Mouse (Mus musculus): Measurements from ENCODE around the gene Krt7. TPM values are rescaled to one million over a fixed set of nuclear protein-coding genes. Genes with fewer than 3 reads are reported as not detected.
A peak's percentile ranks its signal among the peaks of the same experiment; 100 is the strongest.

The Krt7 gene
- polyA plus RNA-seq, 2 experiments = 19.3 to 29.7 TPM

- H3K27ac ChIP-seq (replicated peaks; ENCODE audit: low read depth, low read length) = no peak overlapping the region
- H3K36me3 ChIP-seq (ENCODE audit: control insufficient read depth, insufficient read depth, low read length) = no peaks in the 10 kb centered on the region
- no peak for TF ChIP-seq POLR2A (IDR thresholded peaks at IDR 0.05; ENCODE audit: borderline replicate concordance, extremely low read depth, insufficient read depth, insufficient read length)
- H3K9me3 ChIP-seq (ENCODE audit: control insufficient read depth, low read length) = no peaks in the 10 kb centered on the region
- ATAC-seq (ENCODE audit: low FRiP score, low read depth) (no peak), DNase-seq (ENCODE audit: low spot score) (no peak)
- no peak overlapping the region for H3K4me3 ChIP-seq (replicated peaks; ENCODE audit: low read length)
- peaks cover 20% of the 10 kb centered on the region for H3K4me1 ChIP-seq (ENCODE audit: control insufficient read depth, insufficient read depth, low read length)
- H3K4me2 ChIP-seq (replicated peaks; ENCODE audit: low read depth, low read length, severe bottlenecking) = no peak overlapping the region
- H3K9ac ChIP-seq (ENCODE audit: low read depth, low read length, severe bottlenecking) = no peak overlapping the region
- 72% methylated on average over 7 of the region's 7 CpGs for WGBS
- no peaks in the 10 kb centered on the region for H3K27me3 ChIP-seq (ENCODE audit: control insufficient read depth, insufficient read depth, low read length)
Observed at GRCm38 (mm10) chr15:101372131-101372977, 38.5 kb upstream of the Krt7 start.

DNA sequence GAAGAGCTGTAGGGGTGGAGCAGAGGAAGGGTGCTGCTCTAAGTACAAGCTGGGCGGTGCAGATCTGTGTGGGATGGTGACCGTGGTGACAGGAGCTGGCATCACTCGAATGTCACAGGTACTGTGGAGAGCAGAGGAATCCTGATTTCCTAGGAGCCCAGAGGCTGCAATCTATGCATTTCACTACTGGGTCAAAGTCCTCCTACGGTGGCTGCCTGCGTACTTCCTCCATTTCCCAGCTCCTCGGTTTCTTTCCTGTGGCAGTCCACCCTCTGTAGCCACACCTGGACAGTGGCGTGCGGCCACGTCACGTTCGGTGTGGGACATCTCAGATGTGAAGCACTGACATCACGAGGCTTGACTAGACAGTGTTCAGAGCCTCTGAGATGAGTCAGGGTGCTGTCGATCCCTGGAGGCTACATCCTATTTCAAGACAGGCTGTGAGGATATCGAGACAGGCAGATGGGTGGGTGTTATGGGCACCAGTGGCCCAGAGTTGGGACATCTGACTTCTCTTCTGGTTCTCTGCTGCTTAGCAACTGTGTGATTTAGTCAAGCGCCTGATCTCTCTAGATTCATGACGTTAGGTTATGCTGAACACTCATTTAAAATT lies 37.5 kb upstream of the Krt7 start:
- DNase-seq (ENCODE audit: low spot score) (no peak), ATAC-seq (ENCODE audit: low FRiP score, low read depth) (no peak)
- Histone ChIP-seq H3K4me2 (replicated peaks; ENCODE audit: low read depth, low read length, severe bottlenecking) (no peak overlapping the region), H3K4me1 (ENCODE audit: control insufficient read depth, insufficient read depth, low read length) (peaks cover 20% of the 10 kb centered on the region), H3K9me3 (ENCODE audit: control insufficient read depth, low read length) (no peaks in the 10 kb centered on the region), H3K9ac (ENCODE audit: low read depth, low read length, severe bottlenecking) (no peak overlapping the region), H3K27me3 (ENCODE audit: control insufficient read depth, insufficient read depth, low read length) (no peaks in the 10 kb centered on the region), H3K4me3 (replicated peaks; ENCODE audit: low read length) (no peak overlapping the region), H3K36me3 (ENCODE audit: control insufficient read depth, insufficient read depth, low read length) (no peaks in the 10 kb centered on the region), H3K27ac (replicated peaks; ENCODE audit: low read depth, low read length) (no peak overlapping the region)
- no peak for TF ChIP-seq POLR2A (IDR thresholded peaks at IDR 0.05; ENCODE audit: borderline replicate concordance, extremely low read depth, insufficient read depth, insufficient read length)
- 85% methylated on average over 16 of the region's 16 CpGs for WGBS

DNA sequence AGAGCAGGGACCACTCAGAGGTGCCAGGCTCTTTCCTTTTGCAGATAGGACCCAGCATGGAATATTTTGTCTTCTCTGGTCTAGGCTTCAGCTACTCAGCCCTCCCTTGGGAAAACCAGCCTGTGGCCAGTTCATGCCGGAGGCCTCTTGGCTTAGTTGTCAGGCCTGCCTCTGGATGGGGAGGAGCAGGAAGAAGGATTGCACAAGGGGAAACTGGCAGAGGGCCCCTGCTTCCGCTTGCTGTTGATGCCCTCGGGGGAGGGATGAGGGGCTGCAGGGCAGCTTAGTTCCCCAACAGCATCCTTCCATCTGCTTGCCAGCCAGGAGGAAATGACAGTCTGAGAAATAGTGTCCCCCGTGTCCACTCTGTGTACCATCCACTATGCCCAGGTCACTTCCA lies 36.0 kb upstream of the Krt7 start:
- H3K4me1 ChIP-seq (ENCODE audit: control insufficient read depth, insufficient read depth, low read length) = peaks cover 7% of the 10 kb centered on the region
- WGBS = 41% methylated on average over 4 of the region's 4 CpGs
- ATAC-seq (ENCODE audit: low FRiP score, low read depth) (no peak), DNase-seq (ENCODE audit: low spot score) (peak; percentile 33)
- H3K27me3 ChIP-seq (ENCODE audit: control insufficient read depth, insufficient read depth, low read length) = no peaks in the 10 kb centered on the region
- H3K4me3 ChIP-seq (replicated peaks; ENCODE audit: low read length) = no peak overlapping the region
- no peak overlapping the region for H3K4me2 ChIP-seq (replicated peaks; ENCODE audit: low read depth, low read length, severe bottlenecking)
- no peak for TF ChIP-seq POLR2A (IDR thresholded peaks at IDR 0.05; ENCODE audit: borderline replicate concordance, extremely low read depth, insufficient read depth, insufficient read length)
- H3K9ac ChIP-seq (ENCODE audit: low read depth, low read length, severe bottlenecking) = no peak overlapping the region
- H3K27ac ChIP-seq (replicated peaks; ENCODE audit: low read depth, low read length) = no peak overlapping the region
- H3K36me3 ChIP-seq (ENCODE audit: control insufficient read depth, insufficient read depth, low read length) = no peaks in the 10 kb centered on the region
- no peaks in the 10 kb centered on the region for H3K9me3 ChIP-seq (ENCODE audit: control insufficient read depth, low read length)

DNA sequence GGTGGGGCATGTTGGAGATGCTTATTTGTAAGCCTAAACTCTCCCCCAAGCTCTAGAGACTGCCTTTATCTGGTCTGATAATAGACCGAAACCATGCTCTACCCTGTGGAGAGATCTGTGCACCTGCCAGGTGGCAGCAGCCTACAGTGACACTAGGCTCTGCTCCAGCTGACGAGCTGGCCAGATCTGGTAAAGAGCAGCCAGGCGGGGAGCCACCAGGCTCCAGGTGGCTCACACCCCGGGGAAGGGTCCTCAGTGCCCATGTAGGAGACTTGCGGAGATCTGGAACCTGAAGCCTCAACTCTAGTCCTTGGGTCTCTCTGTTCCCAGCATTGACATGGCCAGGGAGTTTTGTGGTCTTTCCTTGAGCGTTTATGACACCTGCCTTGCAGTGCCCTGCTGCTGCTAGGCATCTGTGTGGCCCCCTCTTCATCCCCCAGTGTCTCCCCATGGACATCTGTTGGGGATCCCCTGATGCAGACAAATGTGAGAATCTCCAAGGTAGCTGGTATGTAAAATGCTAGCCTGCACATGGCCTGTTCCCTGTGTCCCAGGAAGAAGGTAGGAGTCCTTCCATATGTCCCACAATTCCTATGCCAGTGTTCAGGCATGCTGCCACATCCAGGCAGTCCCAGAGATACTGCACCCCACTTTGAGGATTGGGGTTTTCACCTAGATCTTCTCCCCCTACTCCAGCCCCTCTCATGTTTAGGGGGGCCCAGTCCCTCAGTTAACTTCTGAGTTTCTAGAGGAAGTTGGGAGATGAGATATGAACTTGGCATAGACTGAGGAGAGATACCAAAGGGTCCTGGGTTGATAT lies 34.7 kb upstream of the Krt7 start:
- Histone ChIP-seq H3K36me3 (ENCODE audit: control insufficient read depth, insufficient read depth, low read length) (no peaks in the 10 kb centered on the region), H3K4me1 (ENCODE audit: control insufficient read depth, insufficient read depth, low read length) (no peaks in the 10 kb centered on the region; the same call in 1 of the 2 replicates), H3K4me2 (replicated peaks; ENCODE audit: low read depth, low read length, severe bottlenecking) (no peak overlapping the region), H3K4me3 (replicated peaks; ENCODE audit: low read length) (no peak overlapping the region), H3K27me3 (ENCODE audit: control insufficient read depth, insufficient read depth, low read length) (no peaks in the 10 kb centered on the region), H3K9me3 (ENCODE audit: control insufficient read depth, low read length) (no peaks in the 10 kb centered on the region), H3K9ac (ENCODE audit: low read depth, low read length, severe bottlenecking) (no peak overlapping the region), H3K27ac (replicated peaks; ENCODE audit: low read depth, low read length) (no peak overlapping the region)
- DNase-seq (ENCODE audit: low spot score) = no peak
- no peak for TF ChIP-seq POLR2A (IDR thresholded peaks at IDR 0.05; ENCODE audit: borderline replicate concordance, extremely low read depth, insufficient read depth, insufficient read length)
- 71% methylated on average over 6 of the region's 6 CpGs for WGBS
- ATAC-seq (ENCODE audit: low FRiP score, low read depth) = no peak

- Histone ChIP-seq H3K4me2 (replicated peaks; ENCODE audit: low read depth, low read length, severe bottlenecking) (no peak overlapping the region), H3K27me3 (ENCODE audit: control insufficient read depth, insufficient read depth, low read length) (no peaks in the 10 kb centered on the region), H3K4me1 (ENCODE audit: control insufficient read depth, insufficient read depth, low read length) (no peaks in the 10 kb centered on the region; the same call in 1 of the 2 replicates), H3K9me3 (ENCODE audit: control insufficient read depth, low read length) (no peaks in the 10 kb centered on the region), H3K27ac (replicated peaks; ENCODE audit: low read depth, low read length) (no peak overlapping the region), H3K36me3 (ENCODE audit: control insufficient read depth, insufficient read depth, low read length) (no peaks in the 10 kb centered on the region), H3K9ac (ENCODE audit: low read depth, low read length, severe bottlenecking) (no peak overlapping the region), H3K4me3 (replicated peaks; ENCODE audit: low read length) (no peak overlapping the region)
- no peak for DNase-seq (ENCODE audit: low spot score)
- no peak for TF ChIP-seq POLR2A (IDR thresholded peaks at IDR 0.05; ENCODE audit: borderline replicate concordance, extremely low read depth, insufficient read depth, insufficient read length)
- ATAC-seq (ENCODE audit: low FRiP score, low read depth) = no peak
- WGBS = 81% methylated on average over 5 of the region's 5 CpGs
Observed at GRCm38 (mm10) chr15:101376776-101377061, 34.1 kb upstream of the Krt7 start.

Measured in limb, embryonic 14.5 days (tissue).